Mouse (Mus musculus) frontal cortex, adult (tissue): ENCODE measurements around the gene S100pbp.
"Not testable (repeated sequence)": the region's sequence is repeated elsewhere in the genome, so short reads cannot be mapped to it uniquely, and the experiment has no call there.

Experiments
- ATAC-seq: cut with Nextera tagmentation; 2 replicates; pipeline ENCODE4 v1.9.2; 2017; ENCODE audit warnings: mild to moderate bottlenecking, moderate library complexity, mixed read lengths; ENCODE audit not compliant: low TSS enrichment

S100pbp gene

DNA sequence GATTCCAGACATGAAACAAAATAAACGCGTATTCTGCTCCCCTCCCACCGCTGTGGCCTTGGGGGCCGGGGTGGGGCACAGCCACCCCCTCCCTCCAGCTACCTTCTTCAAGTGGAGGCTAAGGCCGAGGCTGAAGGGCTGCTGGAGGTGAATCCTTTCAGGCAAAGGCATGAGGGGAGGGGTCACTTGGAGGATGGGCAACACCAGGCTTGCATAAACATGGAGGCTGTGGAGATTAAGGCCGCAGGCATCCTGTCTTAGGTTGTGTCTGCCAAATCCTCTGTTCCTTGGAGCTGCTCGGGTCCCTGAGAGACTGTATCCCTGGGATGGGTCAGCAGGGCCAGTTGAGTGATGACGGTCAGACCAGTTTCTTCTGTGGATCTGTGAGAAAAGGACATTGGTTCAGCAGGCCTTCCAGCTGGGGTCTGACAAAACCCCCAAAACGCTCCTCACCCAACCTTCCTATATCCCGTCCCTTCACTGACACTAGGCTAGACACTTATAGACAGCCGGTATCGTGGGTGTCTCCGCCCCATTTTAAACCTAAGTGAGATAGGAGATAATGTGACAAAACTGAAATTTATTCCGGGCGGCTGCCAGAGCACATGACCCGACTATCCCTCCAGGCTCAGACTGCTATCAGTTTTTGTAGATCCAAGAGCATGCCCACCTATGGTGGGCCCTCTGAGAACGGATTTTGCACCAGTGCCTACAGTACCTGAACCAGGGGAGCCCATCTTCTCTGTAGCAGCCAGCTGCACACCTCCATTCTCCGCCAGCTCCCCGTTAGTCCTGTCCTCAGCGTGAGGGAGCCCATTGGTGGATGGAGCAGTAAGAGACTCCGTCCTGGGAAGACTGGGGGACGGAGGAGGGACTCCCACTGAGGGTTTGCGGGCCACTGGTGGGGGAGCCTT is 31.8 kb upstream of the S100pbp start:
- ATAC-seq: peak; percentile 11; the same call in 1 of the 2 replicates

DNA sequence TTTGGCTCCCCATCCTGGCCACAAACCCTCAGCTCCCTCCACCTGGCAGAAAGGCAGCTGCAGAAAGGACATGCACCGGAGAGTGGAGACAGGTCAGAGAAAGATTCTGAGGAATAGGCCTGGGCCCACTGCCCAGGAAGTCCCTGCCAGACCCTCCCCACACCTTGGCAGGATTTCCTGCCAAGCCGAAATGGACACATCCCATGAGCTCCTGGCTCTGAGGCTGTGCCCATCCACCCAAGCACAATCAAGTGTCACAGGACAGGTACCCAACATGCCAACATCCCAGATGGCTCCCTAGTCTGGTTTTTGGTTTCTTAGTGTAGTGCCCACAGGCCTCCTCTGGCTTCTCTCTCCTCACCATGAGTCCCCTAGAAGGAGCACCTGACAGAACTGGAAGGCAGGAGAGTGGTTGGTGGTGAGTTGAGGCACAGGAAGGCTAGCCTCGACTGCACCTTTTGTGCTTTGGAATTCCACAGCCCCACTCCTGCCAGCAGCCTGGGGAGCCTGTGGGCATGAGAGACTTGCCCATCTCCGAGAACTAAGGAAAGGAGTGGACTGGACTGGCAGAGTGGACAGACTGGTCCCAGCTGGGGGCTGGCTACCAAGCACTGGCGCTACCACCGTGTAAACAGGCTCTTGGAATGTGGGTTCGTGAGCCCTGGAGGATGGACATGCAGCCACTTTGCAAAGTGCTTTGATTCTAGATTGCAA is 31.0 kb upstream of the S100pbp start:
- ATAC-seq: no peak

DNA sequence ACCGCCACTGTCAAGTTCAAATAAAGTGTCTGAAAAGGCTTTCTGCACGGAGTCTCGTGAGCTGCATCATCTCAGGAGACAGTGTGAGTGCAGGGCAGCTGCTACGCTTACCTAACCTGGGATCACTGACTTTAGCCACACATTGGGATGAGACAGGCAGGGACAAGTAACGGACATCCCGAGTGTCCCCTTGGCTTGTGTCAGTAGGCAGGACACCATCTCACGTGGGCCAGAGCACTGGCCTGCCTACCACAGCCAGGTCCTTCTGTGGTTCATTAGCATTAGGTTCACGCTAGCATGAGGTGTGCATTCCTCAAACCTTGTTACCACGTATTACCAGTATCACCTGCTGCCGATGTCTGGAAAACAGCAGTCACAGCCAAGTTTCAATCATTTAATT is 29.7 kb upstream of the S100pbp start:
- no peak for ATAC-seq

DNA sequence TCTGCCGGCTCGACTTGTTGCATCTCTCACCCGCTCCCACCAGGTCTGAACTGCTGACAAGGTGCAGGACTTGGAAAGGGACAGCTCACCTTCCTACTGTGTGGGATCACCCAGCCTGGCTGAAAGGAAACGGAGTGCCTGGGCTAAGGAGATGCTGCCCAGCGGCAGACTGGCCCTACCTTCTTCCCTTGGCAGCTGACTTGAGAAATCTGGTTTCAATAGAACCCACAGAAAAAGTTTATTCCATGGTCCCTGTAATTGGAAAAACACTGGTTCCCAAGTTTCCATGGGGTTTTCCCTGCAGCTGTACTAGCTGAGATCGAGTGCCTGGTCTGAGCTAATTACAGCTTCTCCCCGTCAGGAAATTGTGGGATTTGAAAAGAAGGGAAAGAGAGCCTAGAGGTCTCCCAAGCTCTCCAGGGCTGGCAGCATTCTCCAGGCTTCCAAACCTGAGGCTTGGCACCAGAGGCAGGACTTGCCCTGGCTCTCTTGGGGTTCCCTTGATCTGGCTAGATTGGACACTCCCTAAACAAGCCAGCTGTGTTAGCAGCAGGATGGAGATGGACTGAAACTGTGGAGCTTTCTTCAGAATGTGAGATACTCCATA is 29.1 kb upstream of the S100pbp start:
- ATAC-seq: no peak

DNA sequence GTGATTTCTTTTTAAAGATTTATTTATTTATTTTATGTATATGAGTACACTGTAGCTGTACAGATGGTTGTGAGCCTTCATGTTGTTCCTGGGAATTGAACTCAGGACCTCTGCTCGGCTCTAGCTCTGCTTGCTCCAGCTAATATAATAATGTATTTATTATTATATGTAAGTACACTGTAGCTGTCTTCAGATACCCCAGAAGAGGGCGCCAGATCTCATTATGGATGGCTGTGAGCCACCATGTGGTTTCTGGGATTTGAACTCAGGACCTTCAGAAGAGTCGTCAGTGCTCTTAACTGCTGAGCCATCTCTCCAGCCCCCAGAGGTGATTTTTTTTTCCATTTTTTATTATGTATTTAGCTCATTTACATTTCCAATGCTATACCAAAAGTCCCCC is 23.0 kb upstream of the S100pbp start:
- ATAC-seq: not testable (repeated sequence)

DNA sequence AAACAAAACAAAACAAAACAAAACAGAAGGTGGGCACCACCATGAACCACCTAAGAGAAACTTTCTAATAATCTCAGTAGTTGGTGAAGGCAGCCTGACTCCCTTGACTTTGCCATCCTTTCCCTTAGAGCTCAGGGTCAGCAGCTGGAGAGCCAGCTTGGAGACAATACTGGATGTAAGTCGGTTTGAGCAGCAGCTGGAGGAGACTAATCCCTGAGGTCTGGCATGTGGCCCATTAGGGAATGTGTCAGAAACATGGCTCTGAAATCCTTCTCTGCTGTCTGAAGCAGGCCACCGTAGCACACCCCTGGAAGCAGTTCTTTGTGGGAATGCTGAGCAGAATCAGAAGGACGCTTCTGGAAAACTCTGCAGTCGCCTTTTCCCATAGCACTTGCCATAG is 21.9 kb upstream of the S100pbp start:
- ATAC-seq: no peak

DNA sequence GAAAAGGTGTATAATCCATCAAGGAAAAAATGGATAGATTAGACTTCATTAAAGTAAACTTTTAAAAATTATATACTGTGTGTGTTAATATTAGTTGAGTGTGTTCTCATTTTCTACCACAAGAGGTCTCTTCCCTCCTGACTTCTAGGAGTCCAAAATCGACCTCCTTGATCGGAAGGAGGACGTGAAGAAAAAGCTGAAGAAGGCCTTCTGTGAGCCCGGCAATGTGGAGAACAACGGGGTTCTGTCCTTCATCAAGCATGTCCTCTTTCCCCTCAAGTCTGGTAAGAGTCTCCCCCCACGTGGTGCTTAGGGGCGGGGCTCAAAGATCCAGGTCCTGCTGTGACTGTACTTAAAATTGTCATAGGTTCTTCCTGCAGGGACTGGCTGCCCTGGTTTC is 20.0 kb upstream of the S100pbp start:
- ATAC-seq: no peak; the same call in 1 of the 2 replicates

DNA sequence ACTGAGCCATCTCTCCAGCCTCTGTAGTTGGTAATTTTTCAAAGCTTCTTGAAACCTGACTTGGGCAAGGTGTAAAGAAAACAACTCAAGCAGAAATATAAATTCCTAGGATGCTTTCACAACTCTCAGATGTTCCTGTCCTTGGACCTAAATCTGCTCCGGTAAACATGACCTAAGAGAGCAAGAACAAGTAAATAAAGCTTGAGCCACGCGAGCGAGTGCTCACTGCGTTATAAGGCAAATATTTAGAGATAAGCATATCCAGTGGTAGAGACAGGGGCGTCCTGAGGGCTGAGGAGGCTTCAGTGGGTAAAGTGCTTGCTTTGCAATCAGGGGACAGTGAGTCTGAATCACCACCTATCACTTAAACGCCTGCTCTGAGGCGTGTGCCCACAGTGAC is 17.3 kb upstream of the S100pbp start:
- no peak for ATAC-seq

DNA sequence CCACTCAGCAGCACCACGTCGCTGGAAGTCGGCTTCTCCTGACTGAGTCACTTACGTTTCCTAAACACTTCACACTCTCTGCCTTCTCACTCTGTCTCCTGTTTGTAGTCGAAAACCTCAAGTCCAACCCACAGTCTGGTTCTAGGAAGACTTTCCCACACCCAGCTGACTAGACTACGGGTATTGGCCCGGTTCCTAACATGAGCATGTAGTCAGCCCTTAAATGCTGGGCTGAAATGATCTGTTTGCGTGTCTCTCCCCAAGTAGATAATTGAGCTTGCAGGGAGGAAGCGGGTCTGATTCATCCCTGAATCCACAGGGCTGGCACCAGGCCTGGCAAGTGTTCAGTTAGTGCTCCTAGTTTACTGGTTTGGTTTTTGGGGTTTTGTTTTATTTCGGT is 15.1 kb upstream of the S100pbp start:
- ATAC-seq: peak; percentile 70; the same call in 1 of the 2 replicates

DNA sequence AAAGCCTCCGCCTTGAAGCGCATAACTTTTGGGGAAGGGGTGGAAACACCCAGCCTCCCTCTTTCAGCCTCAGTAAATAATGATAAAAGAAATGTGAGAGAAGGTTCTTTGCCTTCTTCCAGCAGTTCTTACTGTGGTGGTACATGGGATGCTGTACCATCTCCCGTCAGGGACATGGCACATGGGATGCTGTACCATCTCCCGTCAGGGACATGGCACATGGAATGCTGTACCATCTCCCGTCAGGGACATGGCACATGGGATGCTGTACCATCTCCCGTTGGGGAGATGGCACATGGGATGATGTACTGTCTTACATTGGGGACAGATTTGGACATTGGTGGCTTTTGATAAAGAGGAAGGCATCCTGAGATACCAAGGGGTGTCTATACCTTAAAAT is 8.0 kb upstream of the S100pbp start:
- ATAC-seq: no peak

DNA sequence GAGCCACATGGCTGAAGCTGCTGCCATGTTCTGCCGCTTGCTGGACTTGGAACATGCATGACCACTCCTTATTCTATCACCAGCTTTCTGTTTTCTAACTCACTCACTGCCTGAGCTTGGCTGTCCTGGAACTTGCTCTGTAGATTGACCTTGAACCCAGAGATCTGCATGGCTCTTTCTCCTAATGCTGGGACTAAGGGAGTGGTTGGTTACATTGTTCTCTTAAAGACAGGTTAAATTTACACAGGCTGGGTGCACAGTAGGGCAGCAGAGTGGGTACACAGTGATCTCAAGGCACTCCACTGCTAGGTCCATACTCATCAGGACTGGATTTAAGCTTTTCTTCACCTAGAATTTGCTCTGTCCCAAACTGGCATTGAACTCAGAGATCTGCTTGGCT is 4.8 kb upstream of the S100pbp start:
- ATAC-seq: no peak

DNA sequence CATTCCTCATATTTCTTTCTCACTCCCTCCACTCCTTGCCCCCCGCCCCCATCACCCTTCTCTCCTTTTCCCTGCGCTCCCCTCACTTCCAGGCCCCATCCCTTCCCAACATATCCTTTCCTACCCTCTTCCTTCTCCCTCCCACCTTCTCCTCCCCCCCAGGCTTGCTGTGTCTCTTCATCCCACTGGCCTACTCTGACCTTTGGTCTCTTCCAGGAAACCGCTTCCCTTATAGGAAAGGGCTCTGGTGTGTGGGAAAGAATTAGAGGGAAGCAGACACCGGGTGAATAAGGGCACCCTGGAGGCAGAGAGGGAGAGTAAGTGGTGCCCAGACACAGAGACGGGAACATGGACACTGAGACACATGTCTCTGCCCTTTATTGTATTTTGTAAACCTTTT is 2.2 kb upstream of the S100pbp start:
- no peak for ATAC-seq

DNA sequence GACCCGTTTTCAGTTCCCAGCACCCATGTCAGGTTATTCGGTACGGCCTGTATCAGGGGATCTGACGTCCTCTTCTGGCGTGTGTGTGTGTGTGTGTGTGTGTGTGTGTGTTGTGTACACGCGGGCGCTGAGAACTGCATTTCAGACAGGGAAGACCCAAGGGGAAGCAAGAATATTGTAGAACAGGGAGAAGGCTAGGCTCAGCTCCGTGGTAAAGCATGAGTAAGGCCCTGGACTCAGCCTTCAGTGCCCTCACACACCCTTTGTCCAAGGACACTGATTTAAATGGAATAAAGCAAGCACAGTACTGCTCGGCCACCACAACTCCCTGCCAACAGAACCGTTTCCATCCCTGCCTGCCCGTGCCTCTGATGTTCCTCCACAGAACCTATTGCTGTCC is 1.0 kb upstream of the S100pbp start:
- ATAC-seq: no peak

DNA sequence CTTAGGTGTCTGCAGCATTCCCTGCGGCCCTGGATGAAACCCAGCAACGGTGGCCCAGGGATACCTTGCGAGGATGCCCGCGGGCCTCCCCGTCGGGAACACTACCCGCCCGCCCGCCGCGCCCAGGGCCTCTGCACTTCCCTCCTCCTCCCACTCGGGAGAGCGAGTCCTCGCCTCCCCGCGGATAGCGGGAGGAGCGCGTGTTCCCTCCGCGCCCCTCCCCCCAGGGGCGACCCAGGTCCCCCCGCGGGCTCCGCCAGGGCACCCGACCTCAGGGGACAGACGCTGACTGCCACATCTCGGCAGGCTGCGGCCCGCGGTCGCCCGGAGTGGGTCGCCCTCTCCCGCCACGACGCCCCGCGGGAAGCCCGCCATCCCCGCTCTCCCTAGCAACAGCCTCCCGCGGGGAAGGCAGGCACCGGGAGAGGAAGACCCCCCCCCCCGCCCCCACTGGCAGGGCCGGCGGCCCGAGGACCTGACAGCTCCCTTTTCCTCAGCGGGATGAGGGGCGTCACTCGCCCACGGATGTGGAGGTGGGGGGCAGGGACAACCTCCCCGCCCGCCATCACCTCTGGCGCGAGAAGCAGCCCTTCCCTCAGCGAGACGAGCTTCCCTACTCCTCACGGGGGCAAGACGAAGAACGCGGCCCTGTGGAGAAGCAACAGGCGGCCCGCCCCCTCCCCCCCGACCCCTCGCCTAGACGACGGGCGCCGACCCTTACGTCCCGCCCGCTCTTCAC is 555 bp downstream of the S100pbp start:
- peak; percentile 26; the same call in 1 of the 2 replicates for ATAC-seq

DNA sequence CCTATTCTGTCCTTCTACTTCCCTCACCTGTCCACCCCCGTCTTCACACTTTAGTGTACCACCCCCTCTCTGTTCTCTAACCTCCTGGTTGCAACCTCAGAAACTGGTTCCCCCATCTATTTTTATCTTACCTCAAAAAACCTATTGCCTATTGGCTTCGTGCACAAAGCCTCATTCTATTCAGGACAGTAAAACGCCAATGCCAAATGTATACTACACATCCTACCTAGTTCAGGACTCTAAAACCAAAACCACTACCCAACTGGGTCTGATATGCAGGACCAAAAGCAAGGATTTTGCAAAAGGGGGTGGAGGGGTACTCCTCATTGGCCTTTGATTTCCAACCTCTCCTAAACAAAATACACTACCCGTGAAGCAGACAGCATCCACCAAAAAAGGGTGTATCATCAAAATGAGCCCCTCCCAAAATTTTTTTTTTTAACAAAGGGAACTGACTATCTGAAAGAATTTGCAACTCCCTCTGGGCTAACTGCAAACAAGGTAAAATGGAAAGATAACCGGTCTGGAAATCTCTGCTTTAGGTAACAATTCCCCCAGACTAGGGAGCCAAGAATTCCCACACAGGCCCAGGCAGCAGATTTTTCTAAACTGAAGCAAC is 1.4 kb downstream of the S100pbp start:
- ATAC-seq: no peak

DNA sequence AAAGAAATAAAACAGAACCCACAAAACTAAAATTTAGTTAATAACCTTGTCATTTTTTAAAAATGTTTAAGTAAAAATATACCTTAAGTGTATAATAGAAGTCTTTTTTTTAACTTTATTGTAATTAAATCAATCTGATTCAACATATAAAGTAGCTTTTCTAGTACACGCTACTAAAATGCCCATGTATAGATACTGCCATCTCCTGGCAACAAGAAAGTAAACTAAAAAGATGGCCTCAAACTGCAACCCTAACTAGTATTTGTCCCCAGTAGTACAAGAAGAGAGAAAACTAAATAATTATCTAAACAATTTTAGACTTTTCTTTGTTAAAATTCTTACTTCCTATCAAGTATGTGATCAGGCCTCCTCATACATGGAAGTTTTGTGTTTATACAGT is 10.0 kb downstream of the S100pbp start:
- ATAC-seq: no peak

DNA sequence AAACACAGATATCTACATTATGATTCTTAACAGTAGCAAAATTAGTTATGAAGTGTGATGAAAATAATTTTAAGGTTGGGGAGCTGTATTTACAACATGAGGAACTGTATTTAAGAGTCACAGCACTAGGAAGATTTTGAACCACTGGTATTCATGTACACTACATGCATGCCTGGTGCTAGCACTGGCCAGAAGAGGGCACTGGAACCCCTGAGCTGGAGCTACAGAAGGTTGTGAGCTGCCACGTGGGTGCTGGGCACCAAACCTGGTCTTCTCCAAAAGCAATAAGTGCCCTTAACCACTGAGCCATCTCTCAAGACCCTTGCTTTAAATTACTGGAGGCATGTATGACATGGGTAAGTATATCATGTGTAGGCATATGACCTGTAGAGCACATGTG is 17.0 kb downstream of the S100pbp start:
- ATAC-seq: no peak

DNA sequence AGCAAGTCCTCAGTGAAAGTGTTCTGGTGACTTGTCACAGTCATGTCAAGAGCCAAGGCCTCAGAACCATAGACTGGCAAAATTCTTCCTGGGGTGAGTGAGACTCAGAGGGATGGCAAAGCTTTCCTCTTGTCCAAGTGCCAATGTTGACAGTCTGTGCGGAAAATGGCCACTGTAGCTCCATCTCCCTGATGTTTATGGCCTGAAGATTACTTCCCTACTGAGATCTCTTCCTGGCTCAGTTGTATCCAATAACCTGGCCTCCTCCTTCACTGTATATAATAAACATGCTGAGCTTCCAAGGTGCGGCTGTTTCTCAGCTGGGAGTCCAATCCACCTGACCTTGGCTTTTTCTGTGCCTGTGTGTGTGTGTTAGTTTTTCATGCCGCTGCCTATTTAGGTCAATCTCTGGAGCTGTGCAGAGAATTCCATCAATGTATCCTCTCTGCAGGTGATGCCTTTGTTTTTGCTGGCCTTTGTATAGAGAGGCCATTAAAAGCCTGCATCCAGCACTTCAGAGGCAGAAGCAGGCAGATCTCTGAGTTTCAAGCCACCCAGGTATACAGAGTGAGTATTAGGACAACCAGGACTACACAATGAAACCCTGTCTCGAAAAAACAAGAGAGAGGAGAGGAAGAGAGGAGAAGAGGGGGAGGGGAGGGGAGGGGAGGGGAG is 27.8 kb downstream of the S100pbp start:
- no peak for ATAC-seq

DNA sequence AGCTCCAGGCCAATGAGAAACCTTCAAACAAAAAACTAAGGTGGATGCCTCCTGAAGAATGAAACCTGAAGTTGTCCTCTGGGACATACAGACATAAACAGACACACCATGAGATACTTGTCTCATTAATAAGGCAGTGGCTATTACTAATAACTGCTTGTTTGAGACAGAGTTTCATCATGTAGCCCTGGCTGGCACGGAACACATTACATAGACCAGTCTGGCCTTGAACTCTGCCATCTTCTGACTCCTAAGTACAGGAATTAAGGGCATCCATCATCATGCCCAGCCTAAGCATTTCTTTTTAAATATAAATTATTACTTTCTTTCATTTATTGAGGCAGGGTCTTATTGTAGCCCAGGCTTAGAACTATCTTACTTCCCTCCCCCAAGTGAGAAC is 28.5 kb downstream of the S100pbp start:
- ATAC-seq: no peak

DNA sequence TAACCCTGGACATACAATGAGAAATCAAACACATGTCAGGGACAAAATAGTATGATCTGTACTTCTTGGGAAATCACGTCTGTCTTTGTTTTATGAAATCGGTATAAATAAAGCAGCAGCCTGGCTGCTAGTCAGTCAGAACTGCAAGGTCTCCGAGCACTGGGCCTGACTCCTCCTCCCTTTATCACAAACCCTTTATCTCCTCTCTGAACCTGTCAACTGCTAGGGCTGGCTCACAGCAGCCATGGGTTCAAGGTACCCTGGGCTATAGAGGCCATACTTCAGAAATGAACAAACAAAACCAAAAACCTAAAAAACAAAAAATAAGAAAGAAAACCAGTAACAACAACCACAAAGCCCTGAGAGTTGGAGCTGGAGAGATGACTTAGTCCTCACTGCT is 31.0 kb downstream of the S100pbp start:
- ATAC-seq: no peak

DNA sequence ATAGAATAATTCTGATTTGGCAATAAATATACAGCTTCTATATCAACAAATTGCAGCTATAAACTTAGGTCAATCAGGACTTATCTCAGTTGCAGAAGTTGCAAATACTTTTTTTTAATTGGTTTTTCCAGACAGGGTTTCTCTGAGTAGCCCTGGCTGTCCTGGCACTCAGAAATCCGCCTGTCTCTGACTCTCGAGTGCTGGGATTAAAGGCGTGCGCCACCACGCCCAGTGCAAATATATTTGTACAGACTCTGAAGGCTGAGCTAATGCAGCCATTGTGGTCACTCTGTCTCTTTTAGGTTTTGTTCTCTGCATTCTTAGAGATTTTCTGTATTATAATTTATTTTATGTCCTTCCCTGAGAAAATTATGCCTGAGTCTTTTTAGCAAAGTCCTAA is 32.0 kb downstream of the S100pbp start:
- ATAC-seq: no peak
